Mouse (Mus musculus) embryonic fibroblast, embryonic 13.5 days (primary cell): Measurements from ENCODE around the gene Iqca.

Experiments
- CTCF ChIP-seq: IDR thresholded peaks from 2 replicates; pipeline ENCODE4 v1.5.1; 2011; ENCODE audit warnings: mild to moderate bottlenecking, control low read depth, low read length, moderate library complexity, borderline replicate concordance; ENCODE audit not compliant: insufficient read depth
- POLR2A ChIP-seq: IDR thresholded peaks from 2 replicates; pipeline ENCODE4 v1.6.1; 2011; ENCODE audit warnings: low read depth, mild to moderate bottlenecking, control low read depth, low read length, moderate library complexity

GRCm38 (mm10) chr1:90159927-90160326 lies 6.7 kb upstream of the Iqca start:
- no peak for TF ChIP-seq POLR2A
- no peak for TF ChIP-seq CTCF
